Mouse (Mus musculus): Measurements from ENCODE around the gene Gm20388. TPM values are rescaled to one million over a fixed set of nuclear protein-coding genes. Genes with fewer than 3 reads are reported as not detected.

The Gm20388 gene
- total RNA-seq, 1 experiment = 27.0 TPM

GRCm38 (mm10) chr8:120890068-120890467, 979.4 kb downstream of the Gm20388 start:
- no peak for TF ChIP-seq ZC3H11A (IDR thresholded peaks at IDR 0.05; ENCODE audit: borderline replicate concordance, low read depth, low read length)
- no peak for TF ChIP-seq HCFC1 (IDR thresholded peaks at IDR 0.05; ENCODE audit: borderline replicate concordance, insufficient read depth, low read length)
- TF ChIP-seq MAFK (IDR thresholded peaks at IDR 0.05; ENCODE audit: insufficient read depth, low read depth, low read length) = no peak
- no peak for TF ChIP-seq ZNF384 (IDR thresholded peaks at IDR 0.05; ENCODE audit: low read depth, low read length)
- TF ChIP-seq CHD2 (IDR thresholded peaks at IDR 0.05; ENCODE audit: low read depth, low read length) = no peak
- Histone ChIP-seq H3K4me3 (ENCODE audit: insufficient read depth in 1 of 2, low read depth in 1 of 2, low read length in 2 of 2, poor library complexity in 1 of 2, severe bottlenecking in 1 of 2) (no peak overlapping the region), H3K9ac (ENCODE audit: insufficient read depth, low read depth, low read length, poor library complexity, severe bottlenecking) (no peak overlapping the region), H3K4me1 (ENCODE audit: control insufficient read depth in 2 of 2, insufficient read depth in 2 of 2, low read length in 2 of 2, poor library complexity in 1 of 2) (peaks cover 0 to 2% of the 10 kb centered on the region in 2 experiments; a peak in 1 of 4 replicates), H3K9me3 (ENCODE audit: control insufficient read depth, insufficient read depth, low read depth, low read length) (no peaks in the 10 kb centered on the region), H3K27ac (ENCODE audit: insufficient read depth, low read depth, low read length, poor library complexity, severe bottlenecking) (no peak overlapping the region), H3K36me3 (ENCODE audit: control insufficient read depth, insufficient read depth, low read length, poor library complexity, severe bottlenecking) (no peaks in the 10 kb centered on the region)
- no peak for DNase-seq (ENCODE audit: low read depth, low spot score)
- in situ Hi-C loops (cut with MboI; ENCODE audit: low sequenced_read_pairs in 2 of 2, unreplicated experiment in 2 of 2) = no loop called here

- H3K9ac ChIP-seq (ENCODE audit: insufficient read depth, low read depth, low read length, poor library complexity, severe bottlenecking) = no peak overlapping the region
- TF ChIP-seq CHD2 (IDR thresholded peaks at IDR 0.05; ENCODE audit: low read depth, low read length) (no peak), ZC3H11A (IDR thresholded peaks at IDR 0.05; ENCODE audit: borderline replicate concordance, low read depth, low read length) (no peak), ZNF384 (IDR thresholded peaks at IDR 0.05; ENCODE audit: low read depth, low read length) (no peak), HCFC1 (IDR thresholded peaks at IDR 0.05; ENCODE audit: borderline replicate concordance, insufficient read depth, low read length) (no peak), MAFK (IDR thresholded peaks at IDR 0.05; ENCODE audit: insufficient read depth, low read depth, low read length) (no peak)
- no peak overlapping the region for H3K4me3 ChIP-seq (ENCODE audit: insufficient read depth in 1 of 2, low read depth in 1 of 2, low read length in 2 of 2, poor library complexity in 1 of 2, severe bottlenecking in 1 of 2)
- H3K27ac ChIP-seq (ENCODE audit: insufficient read depth, low read depth, low read length, poor library complexity, severe bottlenecking) = no peak overlapping the region
- no peaks in the 10 kb centered on the region for H3K9me3 ChIP-seq (ENCODE audit: control insufficient read depth, insufficient read depth, low read depth, low read length)
- peaks cover 0 to 2% of the 10 kb centered on the region in 2 experiments; a peak in 1 of 4 replicates for H3K4me1 ChIP-seq (ENCODE audit: control insufficient read depth in 2 of 2, insufficient read depth in 2 of 2, low read length in 2 of 2, poor library complexity in 1 of 2)
- H3K36me3 ChIP-seq (ENCODE audit: control insufficient read depth, insufficient read depth, low read length, poor library complexity, severe bottlenecking) = no peaks in the 10 kb centered on the region
- in situ Hi-C loops (cut with MboI; ENCODE audit: low sequenced_read_pairs in 2 of 2, unreplicated experiment in 2 of 2) = no loop called here
- no peak for DNase-seq (ENCODE audit: low read depth, low spot score)
Measured at GRCm38 (mm10) chr8:120895009-120895408, 984.4 kb downstream of the Gm20388 start.

GRCm38 (mm10) chr8:120895600-120895999, 985.0 kb downstream of the Gm20388 start:
- in situ Hi-C loops (cut with MboI; ENCODE audit: low sequenced_read_pairs in 2 of 2, unreplicated experiment in 2 of 2) = no loop called here
- Histone ChIP-seq H3K9me3 (ENCODE audit: control insufficient read depth, insufficient read depth, low read depth, low read length) (no peaks in the 10 kb centered on the region), H3K27ac (ENCODE audit: insufficient read depth, low read depth, low read length, poor library complexity, severe bottlenecking) (no peak overlapping the region), H3K9ac (ENCODE audit: insufficient read depth, low read depth, low read length, poor library complexity, severe bottlenecking) (no peak overlapping the region), H3K36me3 (ENCODE audit: control insufficient read depth, insufficient read depth, low read length, poor library complexity, severe bottlenecking) (no peaks in the 10 kb centered on the region), H3K4me1 (ENCODE audit: control insufficient read depth in 2 of 2, insufficient read depth in 2 of 2, low read length in 2 of 2, poor library complexity in 1 of 2) (peaks cover 0 to 2% of the 10 kb centered on the region in 2 experiments; a peak in 1 of 4 replicates), H3K4me3 (ENCODE audit: insufficient read depth in 1 of 2, low read depth in 1 of 2, low read length in 2 of 2, poor library complexity in 1 of 2, severe bottlenecking in 1 of 2) (no peak overlapping the region)
- TF ChIP-seq ZC3H11A (IDR thresholded peaks at IDR 0.05; ENCODE audit: borderline replicate concordance, low read depth, low read length) (no peak), HCFC1 (IDR thresholded peaks at IDR 0.05; ENCODE audit: borderline replicate concordance, insufficient read depth, low read length) (no peak), MAFK (IDR thresholded peaks at IDR 0.05; ENCODE audit: insufficient read depth, low read depth, low read length) (no peak), CHD2 (IDR thresholded peaks at IDR 0.05; ENCODE audit: low read depth, low read length) (no peak), ZNF384 (IDR thresholded peaks at IDR 0.05; ENCODE audit: low read depth, low read length) (no peak)
- DNase-seq (ENCODE audit: low read depth, low spot score) = no peak

- Histone ChIP-seq H3K36me3 (ENCODE audit: control insufficient read depth, insufficient read depth, low read length, poor library complexity, severe bottlenecking) (no peaks in the 10 kb centered on the region), H3K9me3 (ENCODE audit: control insufficient read depth, insufficient read depth, low read depth, low read length) (no peaks in the 10 kb centered on the region), H3K27ac (ENCODE audit: insufficient read depth, low read depth, low read length, poor library complexity, severe bottlenecking) (no peak overlapping the region), H3K4me1 (ENCODE audit: control insufficient read depth in 2 of 2, insufficient read depth in 2 of 2, low read length in 2 of 2, poor library complexity in 1 of 2) (no peaks in the 10 kb centered on the region), H3K9ac (ENCODE audit: insufficient read depth, low read depth, low read length, poor library complexity, severe bottlenecking) (no peak overlapping the region), H3K4me3 (ENCODE audit: insufficient read depth in 1 of 2, low read depth in 1 of 2, low read length in 2 of 2, poor library complexity in 1 of 2, severe bottlenecking in 1 of 2) (no peak overlapping the region)
- no peak for DNase-seq (ENCODE audit: low read depth, low spot score)
- TF ChIP-seq MAFK (IDR thresholded peaks at IDR 0.05; ENCODE audit: insufficient read depth, low read depth, low read length) = no peak
- TF ChIP-seq CHD2 (IDR thresholded peaks at IDR 0.05; ENCODE audit: low read depth, low read length) = no peak
- TF ChIP-seq ZNF384 (IDR thresholded peaks at IDR 0.05; ENCODE audit: low read depth, low read length) = no peak
- in situ Hi-C loops (cut with MboI; ENCODE audit: low sequenced_read_pairs in 2 of 2, unreplicated experiment in 2 of 2) = no loop called here
Measured at GRCm38 (mm10) chr8:120896203-120896602, 985.6 kb downstream of the Gm20388 start.

- no peak overlapping the region for H3K4me3 ChIP-seq (ENCODE audit: insufficient read depth in 1 of 2, low read depth in 1 of 2, low read length in 2 of 2, poor library complexity in 1 of 2, severe bottlenecking in 1 of 2)
- DNase-seq (ENCODE audit: low read depth, low spot score) = peak; percentile 74
Measured at GRCm38 (mm10) chr8:120898008-120898407, 987.4 kb downstream of the Gm20388 start.

More at GRCm38 (mm10) chr8:120898008-120898407, 987.4 kb downstream of the Gm20388 start:
- Histone ChIP-seq H3K36me3 (ENCODE audit: control insufficient read depth, insufficient read depth, low read length, poor library complexity, severe bottlenecking) (no peaks in the 10 kb centered on the region), H3K9ac (ENCODE audit: insufficient read depth, low read depth, low read length, poor library complexity, severe bottlenecking) (no peak overlapping the region), H3K9me3 (ENCODE audit: control insufficient read depth, insufficient read depth, low read depth, low read length) (no peaks in the 10 kb centered on the region), H3K4me1 (ENCODE audit: control insufficient read depth in 2 of 2, insufficient read depth in 2 of 2, low read length in 2 of 2, poor library complexity in 1 of 2) (no peaks in the 10 kb centered on the region), H3K27ac (ENCODE audit: insufficient read depth, low read depth, low read length, poor library complexity, severe bottlenecking) (no peak overlapping the region)
- in situ Hi-C loops (cut with MboI; ENCODE audit: low sequenced_read_pairs in 2 of 2, unreplicated experiment in 2 of 2) = no loop called here
- no peak for TF ChIP-seq CHD2 (IDR thresholded peaks at IDR 0.05; ENCODE audit: low read depth, low read length)
- TF ChIP-seq MAFK (IDR thresholded peaks at IDR 0.05; ENCODE audit: insufficient read depth, low read depth, low read length) = peak; percentile 98
- TF ChIP-seq ZC3H11A (IDR thresholded peaks at IDR 0.05; ENCODE audit: borderline replicate concordance, low read depth, low read length) = peak; percentile 70; the same call in 1 of the 2 replicates
